Mouse (Mus musculus) thymus, postnatal 14 days (tissue): ENCODE data around the gene Cyp2b13.
"Not testable (repeated sequence)": the region's sequence is repeated elsewhere in the genome, so short reads cannot be mapped to it uniquely, and the experiment has no call there.

Experiments used
- DNase-seq: peaks from one replicate; pipeline ENCODE4 v3.0.0; 2021

The Cyp2b13 gene

GRCm38 (mm10) chr7:26061197-26061596, at the start of gene Cyp2b13:
Gene Cyp2b13, plus strand, starts transcription at chr7:26061497.
- DNase-seq = not testable (repeated sequence)

- not testable (repeated sequence) for DNase-seq
Observed at GRCm38 (mm10) chr7:26019814-26020332, 41.4 kb upstream of the Cyp2b13 start.

- not testable (repeated sequence) for DNase-seq
Observed at GRCm38 (mm10) chr7:26054885-26055630, 6.2 kb upstream of the Cyp2b13 start.

GRCm38 (mm10) chr7:26071677-26072076, 10.4 kb downstream of the Cyp2b13 start:
- DNase-seq = not testable (repeated sequence)

- no peak for DNase-seq
Observed at GRCm38 (mm10) chr7:26082595-26082994, 21.3 kb downstream of the Cyp2b13 start.

- DNase-seq = no peak
Observed at GRCm38 (mm10) chr7:26087391-26087790, 26.1 kb downstream of the Cyp2b13 start.

GRCm38 (mm10) chr7:26088578-26088977, 27.3 kb downstream of the Cyp2b13 start:
- not testable (repeated sequence) for DNase-seq

GRCm38 (mm10) chr7:26139623-26140022, 78.3 kb downstream of the Cyp2b13 start:
- not testable (repeated sequence) for DNase-seq

- DNase-seq = not testable (repeated sequence)
Observed at GRCm38 (mm10) chr7:26143657-26144056, 82.4 kb downstream of the Cyp2b13 start.
